Mouse (Mus musculus): ENCODE measurements around the gene Gja3. TPM values are rescaled to one million over a fixed set of nuclear protein-coding genes. Genes with fewer than 3 reads are reported as not detected.

Gene Gja3
- polyA plus RNA-seq, 2 experiments = 4.1 to 6.8 TPM

DNA sequence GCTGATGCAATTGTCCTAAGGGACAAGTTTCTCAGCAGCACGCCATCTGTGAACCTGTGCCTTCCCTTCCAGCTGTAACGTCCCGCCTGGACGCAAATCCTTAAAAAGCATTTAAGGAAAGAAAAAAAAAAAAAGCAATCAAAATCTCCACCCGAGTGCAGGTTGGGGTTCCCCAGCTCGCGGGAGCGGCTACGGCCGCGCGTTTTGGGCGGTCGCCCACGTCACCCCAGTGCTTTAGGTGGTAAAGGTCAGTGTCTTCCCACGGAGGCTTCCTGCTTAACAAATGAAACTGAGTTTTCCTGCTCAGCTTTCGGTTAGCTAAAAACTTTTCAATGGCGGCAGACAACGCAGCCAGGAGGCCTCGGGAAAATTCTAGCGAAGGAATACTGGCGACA lies 45.8 kb upstream of the Gja3 start:
- peak overlapping the region; percentile 100 for H3K4me2 ChIP-seq (replicated peaks; ENCODE audit: low read depth, low read length, severe bottlenecking)
- H3K36me3 ChIP-seq (ENCODE audit: control insufficient read depth, insufficient read depth, low read length) = no peaks in the 10 kb centered on the region
- 2% methylated on average over 22 of the region's 22 CpGs for WGBS
- H3K4me3 ChIP-seq (replicated peaks; ENCODE audit: low read length) = peak overlapping the region; percentile 56
- 0 out of 2 replicates have a peak, but pooled peaks cover 5% of the 10 kb centered on the region for H3K4me1 ChIP-seq (ENCODE audit: control insufficient read depth, insufficient read depth, low read length)
- peaks cover 53% of the 10 kb centered on the region for H3K27me3 ChIP-seq (ENCODE audit: control insufficient read depth, insufficient read depth, low read length)
- no peak for TF ChIP-seq POLR2A (IDR thresholded peaks at IDR 0.05; ENCODE audit: borderline replicate concordance, extremely low read depth, insufficient read depth, insufficient read length)
- ATAC-seq (ENCODE audit: low FRiP score, low read depth) = no peak
- peak overlapping the region; percentile 58 for H3K9ac ChIP-seq (ENCODE audit: low read depth, low read length, severe bottlenecking)
- H3K27ac ChIP-seq (replicated peaks; ENCODE audit: low read depth, low read length) = no peak overlapping the region
- H3K9me3 ChIP-seq (ENCODE audit: control insufficient read depth, low read length) = no peaks in the 10 kb centered on the region
- no peak for DNase-seq (ENCODE audit: low spot score)

DNA sequence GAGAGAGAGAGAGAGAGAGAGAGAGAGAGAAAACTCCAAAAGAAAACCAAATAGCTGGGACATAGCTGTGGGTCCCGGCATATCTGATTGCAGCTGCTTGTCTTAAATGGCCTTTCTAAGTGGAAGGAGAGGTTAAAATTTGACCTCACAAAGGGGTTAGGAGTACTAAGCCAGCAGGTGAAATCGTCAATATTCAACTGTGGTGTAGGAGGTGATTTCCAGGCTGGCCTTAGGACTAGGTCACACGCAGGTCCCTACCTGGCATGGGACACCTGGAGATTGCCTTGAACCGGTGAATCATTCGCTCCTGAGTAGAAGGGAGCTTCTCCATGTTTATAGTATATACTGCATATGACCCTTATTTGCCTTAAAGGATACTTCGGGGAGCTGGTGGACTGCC lies 45.2 kb upstream of the Gja3 start:
- no peak overlapping the region for H3K9ac ChIP-seq (ENCODE audit: low read depth, low read length, severe bottlenecking)
- ATAC-seq (ENCODE audit: low FRiP score, low read depth) = no peak

DNA sequence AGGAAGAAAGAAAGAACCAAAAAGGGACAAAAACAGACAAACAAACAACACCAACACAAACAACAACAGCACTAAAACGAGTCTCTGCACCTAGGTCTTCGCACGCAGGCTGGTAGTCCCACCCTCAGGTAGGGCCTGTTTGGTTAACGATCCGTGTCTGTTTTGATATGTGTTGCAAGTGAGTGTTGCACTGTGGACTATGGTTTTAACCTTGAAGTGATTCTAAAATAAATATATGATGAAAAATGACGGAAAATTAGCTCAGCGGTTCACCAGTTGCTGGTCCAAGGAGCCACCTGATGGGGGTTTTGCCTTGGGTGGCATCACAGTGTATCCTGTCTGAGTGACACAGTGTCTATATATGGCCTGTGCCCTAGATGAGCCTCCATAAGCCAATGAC lies 43.7 kb upstream of the Gja3 start:
- Histone ChIP-seq H3K4me1 (ENCODE audit: control insufficient read depth, insufficient read depth, low read length) (0 out of 2 replicates have a peak, but pooled peaks cover 5% of the 10 kb centered on the region), H3K27ac (replicated peaks; ENCODE audit: low read depth, low read length) (no peak overlapping the region), H3K36me3 (ENCODE audit: control insufficient read depth, insufficient read depth, low read length) (no peaks in the 10 kb centered on the region), H3K4me3 (replicated peaks; ENCODE audit: low read length) (peak overlapping the region; percentile 19), H3K9me3 (ENCODE audit: control insufficient read depth, low read length) (no peaks in the 10 kb centered on the region), H3K4me2 (replicated peaks; ENCODE audit: low read depth, low read length, severe bottlenecking) (no peak overlapping the region), H3K27me3 (ENCODE audit: control insufficient read depth, insufficient read depth, low read length) (peaks cover 44% of the 10 kb centered on the region), H3K9ac (ENCODE audit: low read depth, low read length, severe bottlenecking) (no peak overlapping the region)
- TF ChIP-seq POLR2A (IDR thresholded peaks at IDR 0.05; ENCODE audit: borderline replicate concordance, extremely low read depth, insufficient read depth, insufficient read length) = no peak
- ATAC-seq (ENCODE audit: low FRiP score, low read depth) (no peak), DNase-seq (ENCODE audit: low spot score) (no peak)
- 74% methylated on average over 7 of the region's 7 CpGs for WGBS

More for the DNA sequence above, 45.2 kb upstream of the Gja3 start:
- Histone ChIP-seq H3K4me1 (ENCODE audit: control insufficient read depth, insufficient read depth, low read length) (0 out of 2 replicates have a peak, but pooled peaks cover 5% of the 10 kb centered on the region), H3K9me3 (ENCODE audit: control insufficient read depth, low read length) (no peaks in the 10 kb centered on the region), H3K4me2 (replicated peaks; ENCODE audit: low read depth, low read length, severe bottlenecking) (peak overlapping the region; percentile 100), H3K36me3 (ENCODE audit: control insufficient read depth, insufficient read depth, low read length) (no peaks in the 10 kb centered on the region), H3K27me3 (ENCODE audit: control insufficient read depth, insufficient read depth, low read length) (peaks cover 53% of the 10 kb centered on the region), H3K4me3 (replicated peaks; ENCODE audit: low read length) (peak overlapping the region; percentile 56), H3K27ac (replicated peaks; ENCODE audit: low read depth, low read length) (no peak overlapping the region)
- WGBS = 49% methylated on average over 6 of the region's 6 CpGs
- no peak for TF ChIP-seq POLR2A (IDR thresholded peaks at IDR 0.05; ENCODE audit: borderline replicate concordance, extremely low read depth, insufficient read depth, insufficient read length)
- no peak for DNase-seq (ENCODE audit: low spot score)

DNA sequence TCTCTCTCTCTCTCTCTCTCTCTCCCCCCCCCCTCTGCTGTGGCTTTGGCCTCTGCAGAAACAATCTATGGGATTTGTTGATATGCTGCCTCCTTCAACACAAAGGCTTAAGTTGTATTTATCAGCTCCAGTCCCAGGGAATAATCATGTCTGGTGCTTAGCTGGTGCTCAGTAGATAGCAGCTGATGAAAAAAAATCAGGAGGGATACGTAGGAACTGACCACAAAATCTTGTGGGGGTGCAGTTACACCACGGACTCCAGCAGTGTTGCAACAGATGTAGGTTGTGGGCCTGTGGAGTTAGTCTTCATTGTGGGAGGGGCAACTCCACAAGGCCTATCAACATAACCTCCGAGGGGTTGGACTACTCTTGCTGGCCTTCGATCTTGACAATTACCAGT lies 38.0 kb upstream of the Gja3 start:
- 0 out of 2 replicates have a peak, but pooled peaks cover 2% of the 10 kb centered on the region for H3K4me1 ChIP-seq (ENCODE audit: control insufficient read depth, insufficient read depth, low read length)
- no peak overlapping the region for H3K9ac ChIP-seq (ENCODE audit: low read depth, low read length, severe bottlenecking)
- ATAC-seq (ENCODE audit: low FRiP score, low read depth) = no peak
- no peak overlapping the region for H3K4me3 ChIP-seq (replicated peaks; ENCODE audit: low read length)
- no peak overlapping the region for H3K27ac ChIP-seq (replicated peaks; ENCODE audit: low read depth, low read length)
- H3K9me3 ChIP-seq (ENCODE audit: control insufficient read depth, low read length) = no peaks in the 10 kb centered on the region
- WGBS = 76% methylated on average over 4 of the region's 4 CpGs
- H3K36me3 ChIP-seq (ENCODE audit: control insufficient read depth, insufficient read depth, low read length) = no peaks in the 10 kb centered on the region
- H3K27me3 ChIP-seq (ENCODE audit: control insufficient read depth, insufficient read depth, low read length) = no peaks in the 10 kb centered on the region
- no peak for TF ChIP-seq POLR2A (IDR thresholded peaks at IDR 0.05; ENCODE audit: borderline replicate concordance, extremely low read depth, insufficient read depth, insufficient read length)
- DNase-seq (ENCODE audit: low spot score) = no peak
- H3K4me2 ChIP-seq (replicated peaks; ENCODE audit: low read depth, low read length, severe bottlenecking) = no peak overlapping the region

DNA sequence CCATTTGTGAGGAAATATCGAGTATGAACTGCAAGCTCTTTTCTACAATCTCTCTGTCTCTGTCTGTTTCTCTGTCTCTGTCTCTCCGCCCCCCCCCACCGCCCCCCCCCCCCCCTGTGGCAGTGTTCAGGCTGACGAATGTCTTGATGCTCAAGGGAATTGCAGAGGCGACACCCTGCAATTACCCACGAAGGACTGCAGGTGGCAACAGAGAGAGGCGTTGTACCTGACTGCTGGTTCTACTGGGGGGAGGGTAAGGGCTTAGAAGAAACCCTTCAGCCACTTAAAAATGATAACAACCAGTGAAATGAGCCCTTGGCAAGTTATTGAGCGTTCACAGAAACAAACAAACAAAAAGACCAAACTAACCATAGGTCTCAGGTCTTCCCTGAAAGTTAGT lies 35.1 kb upstream of the Gja3 start:
- Histone ChIP-seq H3K4me1 (ENCODE audit: control insufficient read depth, insufficient read depth, low read length) (no peaks in the 10 kb centered on the region), H3K9me3 (ENCODE audit: control insufficient read depth, low read length) (no peaks in the 10 kb centered on the region), H3K4me3 (replicated peaks; ENCODE audit: low read length) (no peak overlapping the region), H3K36me3 (ENCODE audit: control insufficient read depth, insufficient read depth, low read length) (no peaks in the 10 kb centered on the region), H3K27ac (replicated peaks; ENCODE audit: low read depth, low read length) (no peak overlapping the region), H3K4me2 (replicated peaks; ENCODE audit: low read depth, low read length, severe bottlenecking) (no peak overlapping the region), H3K27me3 (ENCODE audit: control insufficient read depth, insufficient read depth, low read length) (no peaks in the 10 kb centered on the region), H3K9ac (ENCODE audit: low read depth, low read length, severe bottlenecking) (no peak overlapping the region)
- ATAC-seq (ENCODE audit: low FRiP score, low read depth) (no peak), DNase-seq (ENCODE audit: low spot score) (no peak)
- WGBS = 11% methylated on average over 7 of the region's 8 CpGs
- no peak for TF ChIP-seq POLR2A (IDR thresholded peaks at IDR 0.05; ENCODE audit: borderline replicate concordance, extremely low read depth, insufficient read depth, insufficient read length)

DNA sequence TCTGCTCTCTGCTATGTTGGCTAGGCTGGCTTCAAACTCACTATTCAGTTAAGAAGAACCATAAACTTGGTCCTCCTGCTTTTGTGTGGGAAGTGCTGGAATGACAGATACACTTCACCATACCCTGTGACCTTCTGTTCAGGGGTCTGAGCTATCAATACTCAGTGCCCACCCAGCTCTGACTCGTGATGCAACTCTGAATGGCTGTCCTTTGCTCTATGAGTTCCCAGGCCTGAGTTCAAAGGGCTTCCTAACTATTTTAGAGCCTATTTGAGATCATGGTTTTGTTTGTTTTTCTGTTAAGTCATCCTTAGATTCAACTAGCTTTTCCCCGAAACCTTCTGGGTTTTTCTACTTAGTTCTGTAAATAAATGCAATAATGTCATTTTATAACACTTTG lies 32.1 kb upstream of the Gja3 start:
- 56% methylated on average over 2 of the region's 2 CpGs for WGBS

More for the DNA sequence above, 32.1 kb upstream of the Gja3 start:
- no peaks in the 10 kb centered on the region for H3K4me1 ChIP-seq (ENCODE audit: control insufficient read depth, insufficient read depth, low read length)
- no peak for ATAC-seq (ENCODE audit: low FRiP score, low read depth)
- DNase-seq (ENCODE audit: low spot score) = no peak
- H3K27me3 ChIP-seq (ENCODE audit: control insufficient read depth, insufficient read depth, low read length) = no peaks in the 10 kb centered on the region
- no peaks in the 10 kb centered on the region for H3K36me3 ChIP-seq (ENCODE audit: control insufficient read depth, insufficient read depth, low read length)
- no peak for TF ChIP-seq POLR2A (IDR thresholded peaks at IDR 0.05; ENCODE audit: borderline replicate concordance, extremely low read depth, insufficient read depth, insufficient read length)
- no peak overlapping the region for H3K9ac ChIP-seq (ENCODE audit: low read depth, low read length, severe bottlenecking)
- no peak overlapping the region for H3K4me3 ChIP-seq (replicated peaks; ENCODE audit: low read length)
- no peak overlapping the region for H3K4me2 ChIP-seq (replicated peaks; ENCODE audit: low read depth, low read length, severe bottlenecking)
- no peaks in the 10 kb centered on the region for H3K9me3 ChIP-seq (ENCODE audit: control insufficient read depth, low read length)
- H3K27ac ChIP-seq (replicated peaks; ENCODE audit: low read depth, low read length) = no peak overlapping the region

Data from limb, embryonic 14.5 days (tissue).